Mouse (Mus musculus) cortical plate, adult 2 months (tissue): ENCODE data around the gene Gm11444. TPM values are rescaled to one million over a fixed set of nuclear protein-coding genes. Genes with fewer than 3 reads are reported as not detected.

ENCODE experiments used
- H3K27ac ChIP-seq: fragments of 200-500 bp; 2 replicates; pipeline ENCODE4 v1.5.1; 2012; ENCODE audit warnings: low read length, control low read depth, inconsistent platforms; ENCODE audit not compliant: insufficient read depth
- H3K4me1 ChIP-seq: fragments of 200-500 bp; 2 replicates; pipeline ENCODE4 v1.6.1; 2011; ENCODE audit warnings: low read length; ENCODE audit not compliant: control insufficient read depth, insufficient read depth
- H3K4me3 ChIP-seq: fragments of 200-500 bp; 2 replicates; pipeline ENCODE4 v1.5.1; 2011; ENCODE audit warnings: mild to moderate bottlenecking, low read length, control low read depth; ENCODE audit not compliant: insufficient read depth
- CTCF ChIP-seq: fragments of 200-500 bp; IDR thresholded peaks from 2 replicates; pipeline ENCODE4 v1.5.1; 2011; ENCODE audit warnings: mild to moderate bottlenecking, control low read depth, low read length; ENCODE audit not compliant: insufficient read depth; ENCODE audit errors: extremely low read depth
- POLR2A ChIP-seq: fragments of 200-500 bp; IDR thresholded peaks from 2 replicates; pipeline ENCODE4 v1.6.1; 2011; ENCODE audit warnings: mild to moderate bottlenecking, low read length, control low read depth; ENCODE audit not compliant: insufficient read depth; ENCODE audit errors: extremely low read depth
- polyA plus RNA-seq: library from polyadenylated mRNA; depleted of rRNA; stranded (reverse); fragments of >200 nt; gene quantifications from 2 replicates; pipeline ENCODE4 v1.2.3, GENCODE M21; 2012

Gene Gm11444
- polyA plus RNA-seq, 1 experiment, result not detected

DNA sequence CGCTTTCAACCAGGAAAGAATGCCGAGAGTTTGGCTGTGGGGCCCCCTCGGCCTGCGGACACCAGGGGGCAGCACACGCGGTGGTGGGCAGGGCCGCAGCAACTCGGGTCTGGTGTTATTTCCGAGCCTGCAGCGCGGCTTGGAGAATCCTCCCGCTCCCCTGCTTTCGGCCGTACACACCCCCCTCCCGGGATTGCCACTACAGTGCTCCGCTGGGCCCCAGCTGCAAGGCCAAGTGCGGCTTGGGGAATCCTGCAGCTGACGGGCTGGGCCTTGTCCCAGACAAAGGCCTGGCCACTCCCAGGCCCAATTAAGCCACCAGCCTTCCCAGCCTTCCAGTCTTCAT is 6.8 kb downstream of the Gm11444 start:
- H3K27ac ChIP-seq, result no peak overlapping the region
- H3K4me1 ChIP-seq, result no peaks in the 10 kb centered on the region
- H3K4me3 ChIP-seq, result no peak overlapping the region
- no peak for TF ChIP-seq POLR2A
- peak; percentile 28; the same call in 1 of the 2 replicates for TF ChIP-seq CTCF

DNA sequence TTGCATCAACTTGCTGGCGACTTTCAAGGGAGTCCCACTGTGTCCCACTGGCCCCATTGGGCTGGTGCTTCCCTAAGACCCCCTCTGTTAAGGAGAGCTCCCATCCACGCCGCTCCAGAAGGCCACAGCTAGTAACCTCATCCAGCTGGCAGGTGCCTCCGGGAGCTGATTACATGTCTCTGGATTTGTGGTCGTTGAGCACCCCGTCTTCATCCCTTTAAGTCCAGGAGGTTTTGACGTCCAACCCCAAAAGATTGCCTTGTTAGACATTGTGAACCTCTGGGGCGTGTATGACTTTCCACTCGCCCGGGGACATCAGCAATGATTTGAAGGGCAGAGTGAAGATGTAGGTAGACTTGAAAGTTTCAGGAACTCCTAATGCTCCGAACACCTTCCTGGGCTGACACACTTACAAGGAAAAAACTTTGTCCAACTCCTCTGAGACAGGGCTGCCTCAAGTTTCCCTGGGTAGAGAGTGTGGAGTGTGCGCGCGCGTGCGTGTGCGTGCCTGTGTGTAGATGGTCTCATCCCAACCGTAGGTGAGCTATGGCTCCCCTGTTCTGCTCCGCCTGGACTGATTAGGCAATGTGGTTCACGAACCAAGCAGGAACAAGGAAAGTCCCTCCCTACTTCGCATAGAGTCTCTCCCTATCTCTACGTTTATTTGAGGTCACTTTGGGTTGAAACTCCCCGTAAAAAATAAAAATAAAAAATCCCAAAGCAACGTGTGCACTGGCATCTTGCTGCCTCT is 7.4 kb downstream of the Gm11444 start:
- Histone ChIP-seq H3K4me1 (no peaks in the 10 kb centered on the region), H3K4me3 (no peak overlapping the region), H3K27ac (no peak overlapping the region)
- TF ChIP-seq POLR2A (no peak), CTCF (no peak)

DNA sequence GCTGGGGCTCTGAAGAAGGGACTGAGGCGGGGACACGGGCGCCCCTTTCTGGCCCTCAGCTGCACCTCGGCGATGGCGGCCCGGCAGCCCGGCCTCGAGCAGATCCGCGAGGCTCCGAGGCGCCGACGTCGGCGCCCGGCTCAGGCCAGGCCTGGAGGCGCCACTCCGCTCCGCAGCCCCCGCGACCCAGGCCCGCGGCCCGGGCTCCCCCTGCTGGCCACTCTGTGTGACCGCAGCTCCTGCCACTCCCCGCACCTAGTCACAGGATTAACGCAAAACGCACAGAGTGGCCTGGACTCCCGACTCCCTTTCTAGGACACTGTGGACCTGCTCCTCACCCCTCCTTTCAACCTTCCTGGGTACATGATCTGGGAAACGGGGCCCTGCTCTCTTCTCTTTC is 8.2 kb downstream of the Gm11444 start:
- Histone ChIP-seq H3K4me1 (no peaks in the 10 kb centered on the region), H3K27ac (no peak overlapping the region), H3K4me3 (no peak overlapping the region)
- TF ChIP-seq POLR2A (no peak), CTCF (no peak)

DNA sequence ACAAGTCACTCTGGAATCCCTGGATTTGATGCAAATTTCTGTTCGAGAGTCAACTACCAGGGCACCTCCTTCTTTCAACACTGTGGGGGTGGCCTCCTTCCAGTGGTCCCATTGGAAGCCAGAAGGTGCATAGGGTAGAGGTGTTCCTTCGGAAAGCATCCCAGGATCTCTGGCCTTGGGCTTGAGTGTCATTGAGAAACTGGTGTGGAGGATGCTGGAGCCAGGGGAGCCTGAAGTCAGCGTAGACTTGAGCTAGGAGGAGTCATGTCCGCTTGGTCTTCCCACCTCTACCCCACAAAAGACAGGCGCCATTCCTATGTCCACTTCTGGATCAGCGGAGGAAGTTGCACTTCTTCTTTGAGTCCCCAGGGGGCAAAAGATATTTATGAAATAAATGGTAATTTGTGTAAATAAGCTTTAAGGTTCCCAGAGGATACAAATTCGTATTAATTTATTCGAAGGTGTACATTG is 8.9 kb downstream of the Gm11444 start:
- H3K4me3 ChIP-seq, result no peak overlapping the region
- no peak for TF ChIP-seq POLR2A
- TF ChIP-seq CTCF, result no peak

DNA sequence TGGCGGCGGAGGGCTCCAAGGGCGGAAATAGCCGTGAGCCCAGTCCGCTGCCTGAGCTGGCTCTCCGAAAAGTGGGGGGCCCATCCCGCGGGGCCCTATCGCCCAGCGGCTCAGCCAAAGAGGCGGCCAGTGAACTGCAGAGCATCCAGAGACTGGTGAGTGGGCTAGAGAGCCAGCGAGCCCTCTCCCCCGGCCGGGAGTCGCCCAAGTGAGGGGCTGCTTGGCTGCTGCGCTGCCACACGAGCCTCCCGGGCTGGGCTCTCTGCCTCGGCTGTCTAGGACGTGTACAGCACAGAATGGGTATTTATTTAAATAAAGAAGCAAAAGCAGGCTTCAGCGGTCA is 9.4 kb downstream of the Gm11444 start:
- Histone ChIP-seq H3K27ac (no peak overlapping the region), H3K4me1 (no peaks in the 10 kb centered on the region), H3K4me3 (no peak overlapping the region)
- TF ChIP-seq POLR2A (no peak), CTCF (no peak)

More for the DNA sequence above, 8.9 kb downstream of the Gm11444 start:
- Histone ChIP-seq H3K4me1 (no peaks in the 10 kb centered on the region), H3K27ac (no peak overlapping the region)

DNA sequence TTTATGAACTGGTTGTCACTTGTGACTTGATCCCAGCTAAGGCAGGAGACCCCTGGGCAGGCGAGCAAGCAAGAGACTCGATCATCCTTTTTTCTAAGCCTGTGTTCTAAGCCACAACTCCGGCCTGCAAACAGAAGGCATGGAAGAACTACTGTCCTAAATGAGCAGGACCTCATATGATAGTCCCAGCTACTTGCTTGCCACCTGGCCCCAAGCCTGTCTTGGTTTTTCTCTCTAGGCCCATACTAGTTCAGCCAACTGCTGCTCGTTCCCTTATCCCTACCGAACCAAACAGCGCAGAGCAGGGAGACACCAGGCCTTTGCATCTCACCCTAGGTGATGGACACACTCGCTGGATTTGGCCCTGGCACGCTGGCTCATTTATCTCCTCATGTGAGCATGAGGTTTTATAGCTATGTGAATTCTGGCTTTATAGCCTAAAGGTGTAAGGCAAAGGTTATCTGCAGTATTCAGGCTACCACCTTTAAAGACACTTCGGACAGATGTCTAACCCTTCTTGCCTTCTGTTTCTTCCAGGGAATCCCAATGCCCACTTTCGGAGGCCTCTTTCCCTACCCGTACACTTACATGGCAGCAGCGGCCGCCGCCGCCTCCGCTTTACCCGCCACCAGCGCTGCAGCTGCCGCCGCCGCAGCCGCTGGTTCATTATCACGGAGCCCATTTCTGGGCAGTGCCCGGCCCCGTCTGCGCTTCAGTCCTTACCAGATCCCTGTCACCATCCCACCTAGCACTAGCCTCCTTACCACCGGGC is 9.9 kb downstream of the Gm11444 start:
- Histone ChIP-seq H3K4me3 (no peak overlapping the region), H3K4me1 (no peaks in the 10 kb centered on the region), H3K27ac (no peak overlapping the region)
- no peak for TF ChIP-seq CTCF
- TF ChIP-seq POLR2A, result no peak

DNA sequence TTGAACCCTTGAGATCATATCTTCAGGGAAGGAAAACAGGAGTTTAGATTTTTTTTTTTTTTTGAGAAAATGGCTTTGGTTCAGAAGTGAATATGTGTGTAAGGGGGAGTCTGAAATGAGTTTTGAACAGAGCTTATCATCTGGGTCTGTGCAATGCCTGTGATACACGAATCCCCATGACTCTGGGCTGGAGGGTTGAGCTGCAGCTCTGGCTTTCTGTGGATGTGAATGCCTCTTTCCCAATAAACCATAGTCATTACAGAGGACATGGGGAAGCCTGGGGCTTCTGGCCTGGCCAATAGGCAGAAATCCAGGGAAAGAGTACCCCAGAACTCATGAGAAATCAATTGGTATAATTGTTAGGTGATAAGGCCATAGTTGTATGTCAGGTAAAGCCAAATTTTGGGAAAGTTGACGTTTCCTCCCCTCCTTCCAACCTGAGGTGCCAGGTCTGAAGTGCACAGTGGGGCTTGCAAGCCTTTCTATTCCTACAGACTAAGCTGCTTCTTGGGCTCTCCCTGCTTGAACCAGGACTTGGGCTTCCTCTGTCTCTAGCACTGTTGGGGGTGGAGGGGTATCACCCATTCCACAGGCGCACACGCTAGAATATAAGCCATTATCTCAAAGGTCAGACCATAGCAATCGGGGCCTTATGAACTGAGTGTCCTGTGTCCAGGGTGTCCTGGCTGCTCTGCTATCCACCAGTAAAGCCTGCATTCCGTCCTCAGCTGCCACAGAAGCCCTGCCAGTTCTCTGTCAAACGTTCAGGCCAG is 10.7 kb downstream of the Gm11444 start:
- TF ChIP-seq POLR2A, result no peak
- TF ChIP-seq CTCF, result no peak
- H3K27ac ChIP-seq, result no peak overlapping the region
- H3K4me1 ChIP-seq, result no peaks in the 10 kb centered on the region
- no peak overlapping the region for H3K4me3 ChIP-seq

DNA sequence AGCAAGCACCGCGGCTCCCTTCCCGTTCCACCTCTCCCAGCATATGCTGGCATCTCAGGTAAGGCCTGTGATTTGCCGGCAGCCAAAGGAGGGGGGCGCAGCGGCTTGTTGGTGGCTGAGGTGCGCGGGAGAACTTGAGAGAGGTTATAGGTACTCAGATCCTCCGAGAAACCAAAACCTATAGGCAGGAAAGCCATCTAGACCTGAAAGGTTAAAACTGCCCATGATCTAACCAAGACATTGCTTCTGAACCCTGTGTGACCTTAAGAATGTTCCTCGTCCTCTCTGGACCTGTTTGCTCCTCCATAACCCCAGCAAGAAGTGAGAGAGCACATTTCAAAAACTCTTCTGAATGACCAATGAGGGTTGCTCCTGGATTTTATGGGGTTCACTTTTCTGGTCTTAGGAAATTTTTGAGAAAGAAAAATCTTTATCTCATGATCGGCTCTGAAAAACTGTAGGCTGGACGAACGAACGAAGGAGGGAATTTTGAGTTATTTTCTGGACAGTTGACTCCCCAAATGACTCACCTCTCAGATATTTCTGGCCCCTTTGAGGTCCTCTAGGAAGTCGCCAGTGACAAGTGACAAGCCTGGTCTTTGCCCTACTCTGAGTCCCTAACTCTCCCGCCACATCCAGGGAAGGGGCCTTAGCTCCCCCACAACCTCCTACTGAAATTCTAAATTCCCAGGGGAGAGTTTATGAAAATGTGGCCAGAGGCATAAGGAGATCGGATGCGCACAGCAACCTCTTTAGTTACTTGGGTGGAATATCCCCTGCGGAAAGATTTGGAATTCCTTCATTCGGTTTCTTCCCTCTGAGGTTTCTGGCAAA is 11.5 kb downstream of the Gm11444 start:
- Histone ChIP-seq H3K4me3 (no peak overlapping the region), H3K4me1 (no peaks in the 10 kb centered on the region), H3K27ac (no peak overlapping the region)
- no peak for TF ChIP-seq CTCF

DNA sequence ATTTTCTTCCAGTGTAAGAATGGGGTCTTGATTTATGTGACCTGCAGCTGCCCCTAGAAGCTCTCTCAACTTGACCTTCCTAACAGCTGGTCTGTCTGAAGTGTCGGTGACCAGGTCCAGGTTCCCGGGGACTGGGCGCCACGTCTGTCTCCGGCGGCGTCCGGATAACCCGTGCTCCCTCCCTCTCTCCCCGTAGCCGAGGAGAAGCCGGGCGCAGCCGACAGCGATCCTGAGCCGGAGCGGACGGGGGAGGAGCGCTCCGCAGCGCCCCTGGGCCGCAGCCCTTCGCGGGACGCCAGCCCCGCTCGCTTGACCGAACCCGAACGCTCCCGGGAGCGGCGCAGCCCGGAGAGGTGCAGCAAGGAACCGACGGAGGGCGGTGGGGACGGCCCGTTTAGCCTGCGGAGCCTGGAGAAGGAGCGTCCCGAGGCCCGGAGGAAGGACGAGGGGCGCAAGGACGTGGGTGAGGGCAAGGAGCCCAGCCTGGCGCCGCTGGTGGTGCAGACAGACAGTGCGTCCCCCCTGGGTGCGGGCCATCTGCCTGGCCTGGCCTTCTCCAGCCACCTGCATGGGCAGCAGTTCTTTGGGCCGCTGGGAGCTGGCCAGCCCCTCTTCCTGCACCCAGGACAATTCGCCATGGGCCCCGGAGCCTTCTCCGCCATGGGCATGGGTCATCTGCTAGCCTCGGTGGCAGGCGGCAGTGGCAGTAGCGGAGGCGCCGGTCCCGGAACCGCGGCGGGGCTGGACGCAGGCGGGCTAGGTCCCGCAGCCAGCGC is 12.3 kb downstream of the Gm11444 start:
- Histone ChIP-seq H3K27ac (no peak overlapping the region), H3K4me3 (no peak overlapping the region), H3K4me1 (no peaks in the 10 kb centered on the region)
- TF ChIP-seq CTCF (no peak), POLR2A (no peak)
